Mouse (Mus musculus): ENCODE measurements around the gene Cabp2. TPM values are rescaled to one million over a fixed set of nuclear protein-coding genes. Genes with fewer than 3 reads are reported as not detected.
A peak's percentile ranks its signal among the peaks of the same experiment; 100 is the strongest.
"Not testable (repeated sequence)": the region's sequence is repeated elsewhere in the genome, so short reads cannot be mapped to it uniquely, and the experiment has no call there.

Gene Cabp2
- not detected in 2 replicates for polyA plus RNA-seq (2014; fragmentation: Nextera tagmentation; extraction: Ambion mirVana)

DNA sequence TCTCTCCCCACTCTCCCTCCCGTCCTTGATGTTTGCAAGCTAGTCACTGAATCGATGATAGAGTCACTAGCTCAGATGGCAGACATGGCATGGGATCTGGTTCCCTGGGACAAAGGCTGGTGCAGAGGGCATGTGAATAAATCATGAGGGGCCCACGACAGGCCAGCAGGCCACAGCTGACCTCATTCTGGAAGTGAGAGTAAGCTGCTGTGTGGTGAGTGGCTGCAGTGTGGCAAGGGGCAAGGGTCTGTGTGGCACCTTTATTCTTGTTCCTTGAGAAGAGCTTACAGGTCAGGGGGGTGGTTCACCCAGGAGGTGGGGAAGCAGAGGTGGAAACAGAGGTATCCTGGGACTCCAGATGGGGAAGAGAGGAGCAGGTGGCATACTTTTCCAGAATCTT, at the start of gene Cabp2:
Gene Cabp2, plus strand, starts transcription at position 185 of the 400 bp plus-strand sequence.
- H3K4me3 ChIP-seq (ENCODE audit: low read depth, low read length) = no peak within 1 kb of the TSS
- DNase-seq (ENCODE audit: low spot score) (no peak), ATAC-seq (ENCODE audit: insufficient number of reproducible peaks, low FRiP score, low TSS enrichment, low read depth) (no peak)
- H3K27ac ChIP-seq (replicated peaks; ENCODE audit: low read depth, low read length) = no peak within 1 kb of the TSS
- no peak within 1 kb of the TSS for H3K4me2 ChIP-seq (ENCODE audit: low read depth, severe bottlenecking)
- no peaks in the 10 kb centered on the region for H3K9me3 ChIP-seq (ENCODE audit: control insufficient read depth, low read length)
- H3K4me1 ChIP-seq (ENCODE audit: control insufficient read depth, insufficient read depth, low read length) = no peaks in the 10 kb centered on the region
- WGBS = 64% methylated on average over 3 of the region's 3 CpGs
- no peaks in the 10 kb centered on the region for H3K36me3 ChIP-seq (ENCODE audit: control insufficient read depth, insufficient read depth, low read length)
- peaks cover 3% of the 10 kb centered on the region; the same call in 1 of the 2 replicates for H3K27me3 ChIP-seq (ENCODE audit: control insufficient read depth, insufficient read depth, low read length)
- no peak within 1 kb of the TSS for H3K9ac ChIP-seq (ENCODE audit: low read length)

DNA sequence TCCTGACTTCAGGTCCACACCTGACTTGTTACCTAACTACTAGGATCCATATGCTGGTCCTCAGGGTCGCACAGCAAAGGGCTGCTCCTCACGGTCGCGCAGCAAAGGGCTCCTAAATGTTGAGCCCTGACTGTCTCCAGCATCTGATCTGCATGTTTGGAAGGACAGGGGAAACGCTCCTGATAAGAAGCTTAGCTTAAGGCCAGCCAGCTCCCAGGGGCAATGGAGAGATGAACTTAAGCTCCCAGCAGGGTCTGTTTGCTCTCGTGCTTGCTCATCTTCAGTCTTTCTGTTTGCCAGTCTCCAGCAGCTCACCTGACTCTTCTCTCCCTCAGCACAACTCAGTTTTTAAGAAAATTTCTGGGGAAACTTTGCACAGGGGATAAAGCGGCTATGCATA, 48.7 kb upstream of the Cabp2 start:
- whole genome bisulfite sequencing = 73% methylated on average over 7 of the region's 7 CpGs
- Histone ChIP-seq H3K4me2 (ENCODE audit: low read depth, severe bottlenecking) (no peak overlapping the region), H3K4me3 (ENCODE audit: low read depth, low read length) (no peak overlapping the region), H3K9me3 (ENCODE audit: control insufficient read depth, low read length) (no peaks in the 10 kb centered on the region), H3K36me3 (ENCODE audit: control insufficient read depth, insufficient read depth, low read length) (no peaks in the 10 kb centered on the region), H3K27ac (replicated peaks; ENCODE audit: low read depth, low read length) (no peak overlapping the region), H3K9ac (ENCODE audit: low read length) (no peak overlapping the region), H3K27me3 (ENCODE audit: control insufficient read depth, insufficient read depth, low read length) (no peaks in the 10 kb centered on the region), H3K4me1 (ENCODE audit: control insufficient read depth, insufficient read depth, low read length) (no peaks in the 10 kb centered on the region)
- ATAC-seq (ENCODE audit: insufficient number of reproducible peaks, low FRiP score, low TSS enrichment, low read depth) = no peak
- DNase-seq (ENCODE audit: low spot score) = no peak

DNA sequence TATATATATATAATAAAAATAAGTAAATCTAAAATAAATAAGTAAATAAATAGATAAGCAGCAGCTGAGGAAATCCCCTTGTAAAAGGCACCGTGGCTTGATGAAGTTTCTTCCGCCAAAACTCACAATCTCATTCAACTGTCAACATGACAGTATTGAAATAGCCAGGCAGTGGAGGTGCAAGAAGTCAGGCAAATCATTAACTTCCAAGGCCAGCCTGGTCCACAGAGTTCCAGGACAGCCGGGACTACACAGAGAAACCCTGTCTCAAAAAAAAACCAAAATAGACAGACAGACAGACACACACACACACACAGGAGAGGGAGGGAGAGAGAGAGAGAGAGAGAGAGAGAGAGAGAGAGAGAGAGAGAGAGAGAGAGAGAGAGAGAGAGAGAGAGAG, 48.1 kb upstream of the Cabp2 start:
- Histone ChIP-seq H3K36me3 (ENCODE audit: control insufficient read depth, insufficient read depth, low read length) (no peaks in the 10 kb centered on the region), H3K9ac (ENCODE audit: low read length) (no peak overlapping the region), H3K4me1 (ENCODE audit: control insufficient read depth, insufficient read depth, low read length) (no peaks in the 10 kb centered on the region), H3K4me2 (ENCODE audit: low read depth, severe bottlenecking) (no peak overlapping the region), H3K27me3 (ENCODE audit: control insufficient read depth, insufficient read depth, low read length) (no peaks in the 10 kb centered on the region), H3K27ac (replicated peaks; ENCODE audit: low read depth, low read length) (no peak overlapping the region), H3K9me3 (ENCODE audit: control insufficient read depth, low read length) (no peaks in the 10 kb centered on the region), H3K4me3 (ENCODE audit: low read depth, low read length) (no peak overlapping the region)
- ATAC-seq (ENCODE audit: insufficient number of reproducible peaks, low FRiP score, low TSS enrichment, low read depth) = no peak
- WGBS = 94% methylated on average over 3 of the region's 3 CpGs
- DNase-seq (ENCODE audit: low spot score) = no peak

GRCm38 (mm10) chr19:4033742-4034141, 47.6 kb upstream of the Cabp2 start:
- ATAC-seq (ENCODE audit: insufficient number of reproducible peaks, low FRiP score, low TSS enrichment, low read depth) (no peak), DNase-seq (ENCODE audit: low spot score) (no peak)
- H3K4me2 ChIP-seq (ENCODE audit: low read depth, severe bottlenecking) = no peak overlapping the region
- H3K27ac ChIP-seq (replicated peaks; ENCODE audit: low read depth, low read length) = no peak overlapping the region
- no peaks in the 10 kb centered on the region for H3K9me3 ChIP-seq (ENCODE audit: control insufficient read depth, low read length)
- no peaks in the 10 kb centered on the region for H3K27me3 ChIP-seq (ENCODE audit: control insufficient read depth, insufficient read depth, low read length)
- H3K9ac ChIP-seq (ENCODE audit: low read length) = no peak overlapping the region
- no peaks in the 10 kb centered on the region for H3K36me3 ChIP-seq (ENCODE audit: control insufficient read depth, insufficient read depth, low read length)
- no peak overlapping the region for H3K4me3 ChIP-seq (ENCODE audit: low read depth, low read length)
- no peaks in the 10 kb centered on the region for H3K4me1 ChIP-seq (ENCODE audit: control insufficient read depth, insufficient read depth, low read length)
- 71% methylated on average over 5 of the region's 5 CpGs for WGBS

GRCm38 (mm10) chr19:4036327-4037045, 44.9 kb upstream of the Cabp2 start:
- Histone ChIP-seq H3K9me3 (ENCODE audit: control insufficient read depth, low read length) (no peaks in the 10 kb centered on the region), H3K27me3 (ENCODE audit: control insufficient read depth, insufficient read depth, low read length) (no peaks in the 10 kb centered on the region), H3K4me2 (ENCODE audit: low read depth, severe bottlenecking) (no peak overlapping the region), H3K4me1 (ENCODE audit: control insufficient read depth, insufficient read depth, low read length) (no peaks in the 10 kb centered on the region), H3K4me3 (ENCODE audit: low read depth, low read length) (no peak overlapping the region), H3K9ac (ENCODE audit: low read length) (no peak overlapping the region), H3K27ac (replicated peaks; ENCODE audit: low read depth, low read length) (no peak overlapping the region), H3K36me3 (ENCODE audit: control insufficient read depth, insufficient read depth, low read length) (no peaks in the 10 kb centered on the region)
- no peak for ATAC-seq (ENCODE audit: insufficient number of reproducible peaks, low FRiP score, low TSS enrichment, low read depth)
- 74% methylated on average over 12 of the region's 12 CpGs for WGBS
- no peak for DNase-seq (ENCODE audit: low spot score)

GRCm38 (mm10) chr19:4037154-4037787, 44.1 kb upstream of the Cabp2 start:
- not testable (repeated sequence) for H3K9me3 ChIP-seq (ENCODE audit: control insufficient read depth, low read length); H3K4me1 ChIP-seq (ENCODE audit: control insufficient read depth, insufficient read depth, low read length); H3K27me3 ChIP-seq (ENCODE audit: control insufficient read depth, insufficient read depth, low read length); DNase-seq (ENCODE audit: low spot score); H3K36me3 ChIP-seq (ENCODE audit: control insufficient read depth, insufficient read depth, low read length)
- peak overlapping the region; percentile 22; the same call in 1 of the 2 replicates for H3K27ac ChIP-seq (replicated peaks; ENCODE audit: low read depth, low read length)
- H3K4me3 ChIP-seq (ENCODE audit: low read depth, low read length) = peak overlapping the region; percentile 67
- 30% methylated on average over 7 of the region's 8 CpGs for WGBS
- H3K9ac ChIP-seq (ENCODE audit: low read length) = peak overlapping the region; percentile 88
- peak overlapping the region; percentile 76 for H3K4me2 ChIP-seq (ENCODE audit: low read depth, severe bottlenecking)
- 0 out of 2 replicates have a peak, but pooled peaks have one; percentile 18 for ATAC-seq (ENCODE audit: insufficient number of reproducible peaks, low FRiP score, low TSS enrichment, low read depth)

DNA sequence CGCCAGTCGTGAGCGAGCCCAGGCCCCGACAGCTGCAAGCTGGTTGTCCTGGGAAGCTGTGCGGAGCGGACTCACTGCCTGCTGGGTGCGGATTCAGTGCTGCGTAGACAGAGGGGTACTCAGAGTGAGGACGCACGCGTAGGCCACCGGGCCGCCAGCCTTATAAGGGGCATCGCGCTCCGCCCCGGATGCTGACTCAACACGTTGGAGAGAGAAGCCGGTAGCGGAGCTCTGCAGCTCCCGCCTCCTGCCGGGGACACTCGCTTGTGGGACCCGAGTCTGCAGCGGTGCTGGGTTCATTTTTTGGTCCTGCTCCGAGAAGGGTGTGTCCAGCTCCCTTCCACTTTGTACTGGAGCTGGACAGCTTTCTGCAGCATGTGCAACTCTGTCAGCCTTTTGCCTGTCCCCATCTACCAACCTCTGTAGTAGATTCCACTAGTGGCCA, 43.6 kb upstream of the Cabp2 start, which contains the start of gene Gstp1:
Gene Gstp1, minus strand, starts transcription at position 198 of the 445 bp plus-strand sequence.
- WGBS = under 1% methylated on average over 26 of the region's 26 CpGs
- H3K27ac ChIP-seq (replicated peaks; ENCODE audit: low read depth, low read length) = peak within 1 kb of the TSS; percentile 22; the same call in 1 of the 2 replicates
- DNase-seq (ENCODE audit: low spot score) (peak; percentile 87), ATAC-seq (ENCODE audit: insufficient number of reproducible peaks, low FRiP score, low TSS enrichment, low read depth) (peak; percentile 63; the same call in 1 of the 2 replicates)
- peak within 1 kb of the TSS; percentile 76 for H3K4me2 ChIP-seq (ENCODE audit: low read depth, severe bottlenecking)
- H3K36me3 ChIP-seq (ENCODE audit: control insufficient read depth, insufficient read depth, low read length) = no peaks in the 10 kb centered on the region
- H3K27me3 ChIP-seq (ENCODE audit: control insufficient read depth, insufficient read depth, low read length) = no peaks in the 10 kb centered on the region
- no peaks in the 10 kb centered on the region for H3K4me1 ChIP-seq (ENCODE audit: control insufficient read depth, insufficient read depth, low read length)
- H3K9me3 ChIP-seq (ENCODE audit: control insufficient read depth, low read length) = no peaks in the 10 kb centered on the region
- peak within 1 kb of the TSS; percentile 88 for H3K9ac ChIP-seq (ENCODE audit: low read length)
- peak within 1 kb of the TSS; percentile 67 for H3K4me3 ChIP-seq (ENCODE audit: low read depth, low read length)

DNA sequence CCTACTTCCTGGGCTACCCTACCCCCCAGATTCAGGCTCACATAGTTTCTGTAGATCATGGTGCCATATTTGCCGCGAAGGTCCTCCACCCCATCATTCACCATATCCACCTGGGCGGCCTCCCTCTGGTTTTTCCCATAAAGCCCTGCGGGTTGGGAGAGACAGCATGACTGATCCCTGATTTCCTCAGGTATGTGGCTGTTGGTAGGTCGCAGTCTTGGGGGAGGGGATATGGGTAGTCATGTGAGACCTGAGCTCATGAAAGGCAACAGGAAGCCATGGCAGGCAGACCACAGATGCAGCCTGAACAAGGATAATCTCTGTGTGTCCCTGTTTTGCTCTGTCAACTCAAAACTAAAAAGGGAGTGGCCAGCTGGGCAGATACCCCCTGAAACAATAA, 40.4 kb upstream of the Cabp2 start:
- H3K36me3 ChIP-seq (ENCODE audit: control insufficient read depth, insufficient read depth, low read length); H3K4me3 ChIP-seq (ENCODE audit: low read depth, low read length); H3K27me3 ChIP-seq (ENCODE audit: control insufficient read depth, insufficient read depth, low read length); H3K4me1 ChIP-seq (ENCODE audit: control insufficient read depth, insufficient read depth, low read length); H3K9ac ChIP-seq (ENCODE audit: low read length); H3K27ac ChIP-seq (replicated peaks; ENCODE audit: low read depth, low read length); H3K4me2 ChIP-seq (ENCODE audit: low read depth, severe bottlenecking); H3K9me3 ChIP-seq (ENCODE audit: control insufficient read depth, low read length); DNase-seq (ENCODE audit: low spot score); ATAC-seq (ENCODE audit: insufficient number of reproducible peaks, low FRiP score, low TSS enrichment, low read depth): not testable (repeated sequence)
- WGBS = 88% methylated on average over 5 of the region's 5 CpGs

All from limb, embryonic 11.5 days (tissue).